Mouse (Mus musculus) embryo, embryonic 10 days (tissue): ENCODE measurements at regions not wholly inside any gene's neighbourhood (a gene's known extent, or its start where the extent isn't known, plus 50 kb on each side); places are given as distances from the start of the nearest gene placed in this dataset.

Experiments
- DNase-seq: peaks from one replicate; pipeline ENCODE4 v3.0.0-alpha.2; 2015; ENCODE audit warnings: low spot score

- no peak for DNase-seq
Measured at GRCm38 (mm10) chr3:34465040-34465831, 185.0 kb upstream of the Sox2 start.

GRCm38 (mm10) chr3:34458766-34459165, 191.4 kb upstream of the Sox2 start:
- DNase-seq, result no peak

- no peak for DNase-seq
Measured at GRCm38 (mm10) chr3:34457821-34458220, 192.4 kb upstream of the Sox2 start.

GRCm38 (mm10) chr3:34456488-34457433, 193.4 kb upstream of the Sox2 start:
- no peak for DNase-seq

GRCm38 (mm10) chr3:34454026-34454624, 196.1 kb upstream of the Sox2 start:
- no peak for DNase-seq

- DNase-seq, result peak; percentile 62
Measured at GRCm38 (mm10) chr3:34445354-34445753, 204.9 kb upstream of the Sox2 start.

- peak; percentile 13 for DNase-seq
Measured at GRCm38 (mm10) chr3:34444802-34445201, 205.4 kb upstream of the Sox2 start.

- DNase-seq, result peak; percentile 56
Measured at GRCm38 (mm10) chr3:34443731-34444628, 206.2 kb upstream of the Sox2 start.

GRCm38 (mm10) chr3:34443307-34443706, 206.9 kb upstream of the Sox2 start:
- DNase-seq, result no peak

- DNase-seq, result no peak
Measured at GRCm38 (mm10) chr3:34441792-34442191, 208.4 kb upstream of the Sox2 start.

GRCm38 (mm10) chr3:34441266-34441665, 208.9 kb upstream of the Sox2 start:
- peak; percentile 64 for DNase-seq

GRCm38 (mm10) chr3:34434901-34435300, 215.3 kb upstream of the Sox2 start:
- DNase-seq, result no peak

GRCm38 (mm10) chr3:34427967-34428366, 222.2 kb upstream of the Sox2 start:
- no peak for DNase-seq

GRCm38 (mm10) chr3:34427495-34427894, 222.7 kb upstream of the Sox2 start:
- no peak for DNase-seq

GRCm38 (mm10) chr3:34426955-34427354, 223.2 kb upstream of the Sox2 start:
- DNase-seq, result no peak

- no peak for DNase-seq
Measured at GRCm38 (mm10) chr3:34411915-34412306, 238.3 kb upstream of the Sox2 start.

- peak; percentile 79 for DNase-seq
Measured at GRCm38 (mm10) chr3:34411142-34411914, 238.9 kb upstream of the Sox2 start.

GRCm38 (mm10) chr3:34403586-34403985, 246.6 kb upstream of the Sox2 start:
- DNase-seq, result no peak

- no peak for DNase-seq
Measured at GRCm38 (mm10) chr3:34391275-34391674, 258.9 kb upstream of the Sox2 start.

GRCm38 (mm10) chr3:34384965-34385505, 265.2 kb upstream of the Sox2 start:
- DNase-seq, result no peak
